Mouse (Mus musculus) NIH3T3 (cell line): ENCODE data around the gene Cytl1.

Experiments used
- DNase-seq: peaks from one replicate; pipeline ENCODE4 v3.0.0-alpha.2; 2012; ENCODE audit warnings: low read depth

Cytl1 gene

DNA sequence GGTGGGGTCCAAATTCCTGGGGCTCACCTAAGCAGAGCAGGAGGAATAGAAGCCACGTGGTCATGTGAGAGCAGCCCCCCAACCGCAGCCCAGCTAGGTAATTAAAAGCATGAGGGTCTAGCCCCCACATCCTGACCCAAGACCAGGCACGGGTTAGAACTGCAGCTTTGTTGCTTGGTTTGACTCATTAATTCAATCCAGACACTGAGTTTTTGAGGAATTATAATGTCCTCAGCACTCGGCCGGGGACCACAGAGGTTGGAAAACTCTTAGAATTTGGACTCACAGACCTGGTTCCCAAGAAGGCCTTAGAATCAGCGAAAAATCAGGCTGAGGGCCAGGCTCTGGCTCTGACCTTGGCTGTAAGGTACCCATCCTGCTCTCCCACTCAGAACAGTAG lies 35.6 kb downstream of the Cytl1 start:
- DNase-seq: no peak

DNA sequence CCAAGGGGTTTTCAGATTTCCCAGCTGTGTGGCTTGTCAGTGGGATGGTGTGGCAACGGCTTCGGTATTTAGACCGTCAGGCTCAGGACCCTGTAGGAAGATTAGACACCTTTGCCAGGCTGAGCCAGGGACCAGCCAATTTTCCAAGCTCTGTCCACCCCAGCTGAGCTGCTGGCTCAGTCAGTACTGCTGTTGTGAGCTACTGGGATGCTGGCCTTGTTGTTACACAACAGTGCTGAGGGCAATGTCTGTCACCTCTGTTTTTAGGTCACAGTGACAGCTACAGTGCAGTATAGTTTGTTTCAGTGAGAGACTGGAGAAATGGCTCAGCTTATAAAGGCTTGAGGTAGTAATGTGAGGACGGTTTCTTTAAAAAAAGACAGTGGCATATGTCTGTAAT lies 38.7 kb downstream of the Cytl1 start:
- no peak for DNase-seq

GRCm38 (mm10) chr5:37775681-37776080 lies 40.4 kb downstream of the Cytl1 start:
- DNase-seq: no peak

DNA sequence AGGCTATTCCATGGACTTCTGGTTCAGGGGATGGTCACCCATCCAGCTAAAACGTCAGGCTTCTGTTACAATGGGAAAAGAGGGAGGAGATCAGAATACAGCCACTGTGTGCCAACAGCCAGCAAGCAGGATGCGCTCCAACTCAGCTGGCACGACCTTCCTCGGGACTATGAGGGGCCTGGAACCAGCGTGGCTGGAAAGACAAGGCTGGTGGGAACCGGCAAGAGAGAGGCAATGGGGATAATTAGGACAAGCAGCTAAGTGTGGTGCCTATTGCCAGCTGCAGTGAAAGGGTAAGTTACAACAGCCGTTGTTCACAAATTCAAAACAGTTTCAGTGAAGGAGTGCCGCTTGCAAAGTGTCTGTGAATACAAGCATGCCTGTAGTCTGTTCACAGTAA lies 48.0 kb downstream of the Cytl1 start:
- no peak for DNase-seq

- no peak for DNase-seq
These were observed 49.6 kb downstream of the Cytl1 start for GRCm38 (mm10) chr5:37784847-37785391.
